21 mouse cellular contexts compared by ENCODE assay signal in the genomic region with DNA sequence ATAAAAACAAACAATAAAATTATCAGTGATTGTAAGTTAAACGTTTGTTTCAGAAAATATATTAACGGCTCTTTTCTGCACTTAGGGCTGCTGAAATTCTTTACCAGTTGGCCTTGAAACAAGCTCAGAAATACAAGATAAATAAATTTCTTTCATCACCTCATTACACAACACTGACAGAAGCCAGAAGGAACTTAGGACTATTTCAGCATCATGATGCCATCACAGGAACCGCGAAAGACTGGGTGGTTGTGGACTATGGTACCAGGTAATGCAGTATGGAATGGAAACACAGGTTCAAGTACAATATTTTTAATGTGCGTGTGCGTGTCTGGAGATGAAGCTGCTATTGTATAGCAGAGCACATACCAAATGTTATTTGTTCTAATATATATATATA.
DNase-seq lines count a peak whose midpoint lies in the region; ATAC-seq and TF ChIP-seq lines count a peak whose summit lies in the region.
"Had no signal": no experiment of that assay in that cellular context is flagged by ENCODE, and none has a peak within 500 bp of the region (broad histone marks: within the 10 kb centered on the region; RNA-seq: fewer than 3 reads in every experiment).

No protein-coding gene starts in this region.

- 30% methylated on average over 6 of the region's 6 CpGs for WGBS in liver, adult 2 months
- WGBS in liver, embryonic 12.5 days (ENCODE audit: insufficient replicate concordance), result 85% methylated on average over 6 of the region's 6 CpGs

- no peak overlapping the region for H3K4me3 ChIP-seq in liver, adult 2 months (ENCODE audit: insufficient read depth, low read depth, low read length)
- no peak overlapping the region for H3K4me3 ChIP-seq in liver, embryonic 12.5 days
- H3K4me3 ChIP-seq: embryonic facial prominence, embryonic 12.5 days; forebrain, embryonic 12.5 days; heart, embryonic 15.5 days; hindbrain, embryonic 12.5 days had no signal

- peak overlapping the region; percentile 77 for H3K27ac ChIP-seq in liver, adult 2 months (replicated peaks; ENCODE audit: insufficient read depth, low read depth, low read length)
- no peak overlapping the region for H3K27ac ChIP-seq in liver, embryonic 12.5 days
- H3K27ac ChIP-seq: embryonic facial prominence, embryonic 12.5 days; forebrain, embryonic 12.5 days; heart, embryonic 15.5 days; hindbrain, embryonic 12.5 days had no signal

- H3K27me3 ChIP-seq in liver, adult 2 months (ENCODE audit: control insufficient read depth, insufficient read depth, low read length), result no peaks in the 10 kb centered on the region
- no peaks in the 10 kb centered on the region for H3K27me3 ChIP-seq in liver, embryonic 12.5 days (replicated peaks)
- H3K27me3 ChIP-seq: embryonic facial prominence, embryonic 12.5 days; forebrain, embryonic 12.5 days; heart, embryonic 15.5 days; hindbrain, embryonic 12.5 days had no signal

- H3K79me2 ChIP-seq in liver, adult 2 months (ENCODE audit: control insufficient read depth, insufficient read depth, low read length), result peaks cover 24% of the 10 kb centered on the region; the same call in 1 of the 2 replicates

- peak; percentile 95 for DNase-seq in liver, adult 2 months (ENCODE audit: extremely low read depth, low read depth, low spot score)
- peak; percentile 20 for DNase-seq in 416B (ENCODE audit: low read depth)
- peak; percentile 18 for DNase-seq in adipocyte (ENCODE audit: low spot score)
- DNase-seq in retina, embryonic 14.5 days (ENCODE audit: low spot score), result no peak
- DNase-seq in gastrocnemius, postnatal 14 days, result no peak
- DNase-seq: adrenal gland, postnatal 14 days; cerebellum, adult 11-12 months; cerebellum, postnatal 25 days; gastrocnemius, postnatal 10 days; heart, postnatal 4 days had no signal

- peaks cover 5% of the 10 kb centered on the region; the same call in 1 of the 2 replicates for H3K9me3 ChIP-seq in liver, embryonic 12.5 days (replicated peaks)
- H3K9me3 ChIP-seq: embryonic facial prominence, embryonic 12.5 days; forebrain, embryonic 12.5 days; heart, embryonic 15.5 days had no signal

- no peak for TF ChIP-seq POLR2A in liver, adult 2 months (IDR thresholded peaks at IDR 0.05; ENCODE audit: extremely low read depth, insufficient read depth, low read length)

- no peak overlapping the region for H3K9ac ChIP-seq in liver, adult 2 months (ENCODE audit: low read depth, low read length)
- no peak overlapping the region for H3K9ac ChIP-seq in liver, embryonic 12.5 days
- H3K9ac ChIP-seq: embryonic facial prominence, embryonic 12.5 days; forebrain, embryonic 12.5 days; heart, embryonic 15.5 days; hindbrain, embryonic 12.5 days had no signal

- peaks cover 17% of the 10 kb centered on the region for H3K4me1 ChIP-seq in liver, adult 2 months (ENCODE audit: control insufficient read depth, insufficient read depth, low read length)
- no peaks in the 10 kb centered on the region for H3K4me1 ChIP-seq in liver, embryonic 12.5 days
- H3K4me1 ChIP-seq: embryonic facial prominence, embryonic 12.5 days; hindbrain, embryonic 12.5 days had no signal

- no peak overlapping the region for H3K4me2 ChIP-seq in liver, embryonic 12.5 days
- H3K4me2 ChIP-seq: embryonic facial prominence, embryonic 12.5 days; forebrain, embryonic 12.5 days; heart, embryonic 15.5 days; hindbrain, embryonic 12.5 days had no signal

- intact Hi-C loops in gastrocnemius, postnatal 14 days (cut with DNase I; ENCODE audit: low total_unique reads), result no loop called here

- H3K36me3 ChIP-seq in liver, adult 2 months (ENCODE audit: control insufficient read depth, insufficient read depth, low read length), result peaks cover 67% of the 10 kb centered on the region
- H3K36me3 ChIP-seq in liver, embryonic 12.5 days, result peaks cover 59% of the 10 kb centered on the region
- H3K36me3 ChIP-seq: G1E had no signal

- ATAC-seq in liver, embryonic 12.5 days, result no peak
- ATAC-seq in megakaryocyte, adult 5-6 weeks (ENCODE audit: poor library complexity, severe bottlenecking), result peak; percentile 81
- ATAC-seq: CD4-positive, CD25-positive, alpha-beta regulatory T cell, adult 4 months; forebrain, embryonic 16.5 days; hindbrain, embryonic 16.5 days; inflammation-experienced regulatory T-cells, adult 6 months had no signal

- TF ChIP-seq CTCF in liver, adult 2 months (IDR thresholded peaks at IDR 0.05; ENCODE audit: low read depth, low read length), result no peak

Comparison
In these comparisons a context has a peak if more than half of its experiments do, and no peak if none do; other contexts are left out.
1. DNase-seq: peak in liver, adult 2 months (single experiment), 416B (single experiment) and adipocyte (single experiment); none in retina, embryonic 14.5 days (single experiment) and gastrocnemius, postnatal 14 days (single experiment).